Mouse (Mus musculus) heart, adult 2 months (tissue): ENCODE results near the gene Rpp25. TPM values are rescaled to one million over a fixed set of nuclear protein-coding genes. Genes with fewer than 3 reads are reported as not detected.

Source experiments
- DNase-seq, 2 experiments: peaks; one replicate each; pipeline ENCODE4 v3.0.0; 2021
- H3K27ac ChIP-seq: fragments of 200-600 bp; 2 replicates; pipeline ENCODE4 v1.8.1; 2022
- H3K27me3 ChIP-seq: fragments of 200-500 bp; 2 replicates; pipeline ENCODE4 v1.6.1; 2012; ENCODE audit warnings: mild to moderate bottlenecking, low read length, inconsistent platforms, mixed read lengths; ENCODE audit not compliant: control insufficient read depth, insufficient read depth
- H3K36me3 ChIP-seq: fragments of 200-500 bp; 2 replicates; pipeline ENCODE4 v1.6.1; 2012; ENCODE audit warnings: low read length, inconsistent platforms; ENCODE audit not compliant: control insufficient read depth, insufficient read depth
- H3K4me1 ChIP-seq: fragments of 200-500 bp; 2 replicates; pipeline ENCODE4 v1.6.1; 2011; ENCODE audit warnings: low read length; ENCODE audit not compliant: control insufficient read depth, insufficient read depth
- H3K4me3 ChIP-seq: fragments of 200-600 bp; 2 replicates; pipeline ENCODE4 v1.8.1; 2022
- H3K79me2 ChIP-seq: fragments of 200-500 bp; replicated peaks from 2 replicates; pipeline ENCODE4 v1.6.1; 2012; ENCODE audit warnings: mild to moderate bottlenecking, inconsistent platforms, low read length, moderate library complexity, mixed read lengths; ENCODE audit not compliant: control insufficient read depth, insufficient read depth
- H3K9ac ChIP-seq: fragments of 200-500 bp; 2 replicates; pipeline ENCODE4 v1.6.1; 2012; ENCODE audit warnings: low read depth, mild to moderate bottlenecking, control low read depth, inconsistent platforms, low read length, mixed read lengths
- CTCF ChIP-seq: fragments of 200-600 bp; IDR thresholded peaks from 2 replicates; pipeline ENCODE4 v1.8.1; 2022; ENCODE audit warnings: antibody characterized with exemption, mild to moderate bottlenecking, moderate library complexity
- EP300 ChIP-seq: fragments of 200-500 bp; IDR thresholded peaks from 2 replicates; pipeline ENCODE4 v1.6.1; 2011; ENCODE audit warnings: low read depth, low read length, control low read depth; ENCODE audit not compliant: insufficient read depth
- POLR2A ChIP-seq: fragments of 200-500 bp; IDR thresholded peaks from 2 replicates; pipeline ENCODE4 v1.6.1; 2011; ENCODE audit warnings: mild to moderate bottlenecking, low read depth, low read length, control low read depth; ENCODE audit not compliant: insufficient read depth
- WGBS: fragments of 180-500 bp; shearing (Covaris S2); methylation state at CpG from one replicate; pipeline ENCODE4 v1.1.7; 2018; 5-methylcytosine and 5-hydroxymethylcytosine counted together
- intact Hi-C: fragments of 180-260 bp; cut with DNase I; formaldehyde crosslinking; loops from one replicate; pipeline ENCODE4 v1.15.1; 2025
- polyA plus RNA-seq: library from polyadenylated mRNA; depleted of rRNA; stranded (reverse); fragments of >200 nt; gene quantifications from 2 replicates; pipeline ENCODE4 v1.2.3, GENCODE M21; 2012
- total RNA-seq, 2 experiments: library from RNA; stranded (reverse); gene quantifications; 2 replicates each; pipeline ENCODE4 v1.2.3; 2021

The Rpp25 gene
- total and polyA plus RNA-seq, 3 experiments = 1.6 to 2.1 (median 1.6) TPM

DNA sequence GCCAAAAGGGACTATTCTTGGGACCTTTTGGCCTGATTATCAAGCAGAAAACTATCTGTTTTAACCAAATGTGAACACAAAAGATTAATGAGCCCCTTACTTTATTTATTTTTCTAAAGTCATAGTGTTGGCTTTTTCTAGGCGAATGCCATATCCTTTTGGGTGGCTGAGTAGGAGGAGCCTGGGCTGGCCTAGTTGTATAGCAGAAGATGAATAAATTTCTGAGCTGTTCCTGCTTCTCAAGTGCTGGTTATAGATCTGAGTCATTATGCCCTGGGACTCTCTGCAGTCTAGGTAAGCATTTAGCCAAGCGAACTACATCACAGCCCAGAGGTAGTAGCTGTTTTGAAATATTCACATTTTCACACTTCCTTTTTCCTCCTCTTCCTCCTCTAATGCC lies 21.7 kb downstream of the Rpp25 start:
- Histone ChIP-seq H3K79me2 (peaks cover 9% of the 10 kb centered on the region), H3K4me3 (no peak overlapping the region), H3K4me1 (peaks cover 10% of the 10 kb centered on the region), H3K27me3 (no peaks in the 10 kb centered on the region), H3K27ac (no peak overlapping the region), H3K9ac (no peak overlapping the region), H3K36me3 (peaks cover 50% of the 10 kb centered on the region)
- WGBS = 35% methylated on average over 2 of the region's 2 CpGs
- DNase-seq = no peak
- intact Hi-C loops = loop anchor here (2.0 to 10.0 kb wide), 2 partner anchors 13 to 591 kb away; partner anchors contain the start of gene Imp3
- TF ChIP-seq EP300 = no peak
- no peak for TF ChIP-seq POLR2A
- TF ChIP-seq CTCF = no peak

DNA sequence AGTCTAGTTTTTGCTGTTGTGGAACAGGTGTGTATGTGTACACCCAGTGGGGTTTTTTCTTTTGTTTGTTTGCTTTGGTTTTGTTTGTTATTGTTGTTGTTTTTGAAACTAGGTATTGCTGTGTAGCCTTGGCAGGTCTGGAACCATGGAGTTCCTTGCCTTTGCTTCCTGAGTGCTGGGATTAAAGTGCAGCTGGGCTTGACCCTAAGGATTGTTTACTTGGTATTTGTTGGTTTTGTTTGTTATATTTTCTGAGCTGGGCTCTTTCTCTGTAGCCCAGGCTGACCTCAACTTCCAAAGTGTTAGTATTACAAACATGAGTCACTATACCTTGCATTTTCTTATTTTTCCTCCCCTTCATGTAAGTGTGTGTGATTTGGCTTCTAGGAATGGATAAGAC lies 22.6 kb downstream of the Rpp25 start:
- Histone ChIP-seq H3K4me3 (no peak overlapping the region), H3K4me1 (peaks cover 10% of the 10 kb centered on the region), H3K36me3 (peaks cover 56% of the 10 kb centered on the region), H3K9ac (no peak overlapping the region), H3K27me3 (no peaks in the 10 kb centered on the region), H3K79me2 (peaks cover 9% of the 10 kb centered on the region), H3K27ac (no peak overlapping the region)
- TF ChIP-seq POLR2A (no peak), CTCF (no peak), EP300 (no peak)
- DNase-seq = no peak
- intact Hi-C loops = loop anchor here (10.0 kb wide), 1 partner anchor 592 kb away; the partner anchor contains the start of gene Imp3

DNA sequence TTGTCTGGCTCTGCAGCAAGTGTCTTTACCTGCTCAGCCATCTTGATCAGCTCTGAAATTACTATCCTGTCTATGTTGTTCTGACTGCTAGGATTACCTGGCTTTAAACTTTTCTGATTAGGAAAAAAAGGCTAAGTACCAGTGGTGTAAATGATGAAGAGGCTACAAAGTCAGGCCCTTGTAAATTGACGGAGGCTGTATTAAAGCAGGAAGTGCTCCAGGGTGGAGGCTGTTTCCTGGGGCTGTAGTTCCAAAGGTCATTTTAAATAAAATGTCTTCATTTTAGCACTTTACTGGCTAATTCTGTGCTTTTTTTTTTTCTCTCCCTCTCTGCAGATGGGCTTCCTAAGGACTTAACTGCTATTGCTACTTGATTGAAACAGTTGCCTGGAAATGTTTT lies 28.1 kb downstream of the Rpp25 start:
- Histone ChIP-seq H3K27ac (peak overlapping the region; percentile 80), H3K4me3 (no peak overlapping the region), H3K4me1 (peaks cover 10% of the 10 kb centered on the region), H3K36me3 (peaks cover 48% of the 10 kb centered on the region), H3K9ac (no peak overlapping the region), H3K27me3 (no peaks in the 10 kb centered on the region), H3K79me2 (peaks cover 6% of the 10 kb centered on the region; the same call in 1 of the 2 replicates)
- DNase-seq = no peak
- WGBS = 29% methylated on average over 1 of the region's 1 CpGs
- TF ChIP-seq POLR2A = no peak
- no peak for TF ChIP-seq CTCF
- TF ChIP-seq EP300 = no peak
- intact Hi-C loops = no loop called here

DNA sequence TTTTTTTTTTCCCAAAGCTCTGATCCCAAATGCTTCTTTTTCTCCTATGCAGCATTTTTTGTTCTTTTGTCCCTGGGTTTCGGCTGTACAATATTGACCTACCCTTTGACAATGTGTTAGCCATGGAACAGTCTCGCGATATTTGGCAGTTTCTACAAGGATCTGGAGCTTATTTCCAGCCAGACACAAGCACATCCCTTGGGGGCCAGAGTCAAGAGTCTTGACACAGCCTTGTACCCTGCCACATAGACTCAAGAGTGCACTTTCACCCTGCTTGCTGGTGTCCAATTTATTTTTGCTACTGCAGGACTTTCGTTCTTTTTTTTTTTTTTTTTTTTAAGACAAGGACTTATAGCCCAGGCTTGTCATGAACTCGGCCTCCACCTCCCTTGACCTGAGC lies 32.5 kb downstream of the Rpp25 start:
- Histone ChIP-seq H3K36me3 (peaks cover 21% of the 10 kb centered on the region), H3K27me3 (no peaks in the 10 kb centered on the region), H3K27ac (no peak overlapping the region; the same call in 1 of the 2 replicates), H3K4me1 (peaks cover 10% of the 10 kb centered on the region), H3K9ac (no peak overlapping the region), H3K4me3 (no peak overlapping the region), H3K79me2 (no peaks in the 10 kb centered on the region)
- intact Hi-C loops = loop anchor here (5.0 kb wide), 1 partner anchor 111 kb away; no protein-coding TSS in a partner anchor
- TF ChIP-seq CTCF (no peak), POLR2A (no peak), EP300 (no peak)
- WGBS = 76% methylated on average over 5 of the region's 5 CpGs
- DNase-seq = no peak

DNA sequence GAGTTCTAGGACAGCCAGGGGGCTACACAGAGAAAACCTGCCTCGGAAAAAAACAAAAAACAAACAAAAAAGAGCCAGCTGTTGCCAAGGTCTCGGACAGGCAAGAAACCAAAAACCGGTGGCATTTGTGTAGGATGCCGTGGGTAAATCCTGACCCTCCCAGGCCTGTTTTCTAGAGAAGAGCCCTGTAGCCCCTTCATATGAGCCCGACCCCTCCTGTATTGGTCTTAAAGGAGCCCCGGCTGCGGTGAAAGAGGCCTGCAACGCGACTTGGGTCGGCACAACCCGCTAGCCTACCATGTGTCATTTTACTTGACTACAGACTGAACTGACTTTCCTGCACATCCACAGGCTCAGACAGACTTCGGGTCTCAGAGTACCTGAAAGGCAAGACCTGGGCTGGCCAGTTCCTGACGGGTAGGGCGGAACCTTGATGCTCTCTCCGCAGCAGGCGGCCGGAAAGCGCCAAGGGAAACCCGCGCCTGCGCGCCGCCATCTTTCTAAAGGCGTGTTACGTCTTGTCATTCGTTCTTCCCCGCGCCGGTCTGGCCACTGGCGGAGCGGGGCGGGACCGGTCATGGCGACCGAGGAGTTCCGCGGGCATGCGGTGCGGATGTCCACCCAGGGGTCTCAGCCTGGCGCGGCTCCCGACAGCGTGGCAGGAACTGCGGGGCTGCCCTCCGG lies 33.4 kb downstream of the Rpp25 start, which contains the start of gene Fam219b:
TSS of gene Fam219b (plus strand) at position 485 of the 684 bp plus-strand sequence.
- peak; percentile 82 for TF ChIP-seq POLR2A
- 0 out of 2 replicates have a peak, but pooled peaks have one; percentile 27 for TF ChIP-seq EP300
- TF ChIP-seq CTCF = no peak
- H3K36me3 ChIP-seq = peaks cover 12% of the 10 kb centered on the region
- intact Hi-C loops = loop anchor here (5.0 kb wide), 1 partner anchor 110 kb away; no protein-coding TSS in a partner anchor
- H3K27ac ChIP-seq = peak within 1 kb of the TSS; percentile 96
- H3K79me2 ChIP-seq = no peaks in the 10 kb centered on the region
- no peaks in the 10 kb centered on the region for H3K27me3 ChIP-seq
- WGBS = 2% methylated on average over 45 of the region's 45 CpGs
- H3K4me1 ChIP-seq = peaks cover 8% of the 10 kb centered on the region
- H3K9ac ChIP-seq = peak within 1 kb of the TSS; percentile 76
- DNase-seq = peak; percentile 91 to 93
- peak within 1 kb of the TSS; percentile 86 for H3K4me3 ChIP-seq

DNA sequence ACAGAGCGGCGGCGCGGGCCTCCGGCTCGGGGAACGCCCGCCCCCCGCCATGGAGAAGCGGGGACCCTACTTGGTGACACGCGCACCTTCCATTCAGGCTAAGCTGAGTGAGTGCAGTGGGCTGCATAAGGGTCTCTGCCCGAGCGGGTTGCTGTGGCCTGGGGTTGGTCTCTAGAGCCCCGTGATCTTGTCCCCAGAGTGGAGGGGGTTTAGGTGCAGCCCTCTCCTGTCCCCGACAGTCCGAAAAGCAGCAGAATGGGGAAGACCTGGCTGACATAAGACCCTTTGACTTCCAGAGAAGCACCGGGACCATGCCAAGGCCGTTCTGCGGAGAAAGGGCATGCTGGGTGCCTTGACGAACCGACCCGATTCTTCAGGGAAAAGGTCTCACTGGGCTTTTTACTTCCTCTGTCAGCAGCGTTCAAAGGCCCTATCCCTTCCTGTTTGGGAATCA lies 33.9 kb downstream of the Rpp25 start:
- H3K4me3 ChIP-seq = peak overlapping the region; percentile 86
- no peak for DNase-seq
- H3K79me2 ChIP-seq = no peaks in the 10 kb centered on the region
- peak overlapping the region; percentile 96 for H3K27ac ChIP-seq
- H3K4me1 ChIP-seq = peaks cover 5% of the 10 kb centered on the region
- intact Hi-C loops = loop anchor here (2.0 to 5.0 kb wide), 3 partner anchors 13 to 110 kb away; partner anchors contain the start of gene Scamp2
- under 1% methylated on average over 24 of the region's 24 CpGs for WGBS
- H3K36me3 ChIP-seq = peaks cover 9% of the 10 kb centered on the region
- peak overlapping the region; percentile 76 for H3K9ac ChIP-seq
- TF ChIP-seq EP300 (no peak), POLR2A (0 out of 2 replicates have a peak, but pooled peaks have one; percentile 19), CTCF (no peak)
- H3K27me3 ChIP-seq = no peaks in the 10 kb centered on the region
